Mouse (Mus musculus) adrenal gland, postnatal 14 days (tissue): ENCODE measurements at regions not wholly inside any gene's neighbourhood (a gene's known extent, or its start where the extent isn't known, plus 50 kb on each side); places are given as distances from the start of the nearest gene placed in this dataset.
"Not testable (repeated sequence)": the region's sequence is repeated elsewhere in the genome, so short reads cannot be mapped to it uniquely, and the experiment has no call there.

Experiments used
- DNase-seq: peaks from one replicate; pipeline ENCODE4 v3.0.0; 2021; ENCODE audit warnings: mixed read lengths

GRCm38 (mm10) chr13:72184116-72184845, 220.8 kb upstream of the Irx1 start:
- no peak for DNase-seq

GRCm38 (mm10) chr13:72184846-72185118, 221.3 kb upstream of the Irx1 start:
- DNase-seq: no peak

GRCm38 (mm10) chr13:72195881-72196280, 232.4 kb upstream of the Irx1 start:
- DNase-seq: no peak

GRCm38 (mm10) chr13:72198341-72199105, 235.0 kb upstream of the Irx1 start:
- DNase-seq: no peak

GRCm38 (mm10) chr13:72209518-72209917, 246.0 kb upstream of the Irx1 start:
- no peak for DNase-seq

GRCm38 (mm10) chr13:72209946-72210456, 246.5 kb upstream of the Irx1 start:
- peak; percentile 15 for DNase-seq

GRCm38 (mm10) chr13:72210474-72211309, 247.2 kb upstream of the Irx1 start:
- no peak for DNase-seq

GRCm38 (mm10) chr13:72211716-72212115, 248.2 kb upstream of the Irx1 start:
- DNase-seq: no peak

- no peak for DNase-seq
Observed at GRCm38 (mm10) chr13:72212747-72213146, 249.2 kb upstream of the Irx1 start.

- no peak for DNase-seq
Observed at GRCm38 (mm10) chr13:72219329-72219728, 255.8 kb upstream of the Irx1 start.

- no peak for DNase-seq
Observed at GRCm38 (mm10) chr13:72227102-72227501, 263.6 kb upstream of the Irx1 start.

GRCm38 (mm10) chr13:72231032-72231591, 267.6 kb upstream of the Irx1 start:
- no peak for DNase-seq

- DNase-seq: no peak
Observed at GRCm38 (mm10) chr13:72232080-72232479, 268.6 kb upstream of the Irx1 start.

GRCm38 (mm10) chr13:72241919-72242318, 278.4 kb upstream of the Irx1 start:
- DNase-seq: no peak

GRCm38 (mm10) chr13:72250419-72250818, 286.9 kb upstream of the Irx1 start:
- no peak for DNase-seq

GRCm38 (mm10) chr13:72253242-72253641, 289.7 kb upstream of the Irx1 start:
- DNase-seq: not testable (repeated sequence)

GRCm38 (mm10) chr13:72258794-72259193, 295.3 kb upstream of the Irx1 start:
- no peak for DNase-seq

GRCm38 (mm10) chr13:72264416-72264815, 300.9 kb upstream of the Irx1 start:
- no peak for DNase-seq

- DNase-seq: no peak
Observed at GRCm38 (mm10) chr13:72265116-72265515, 301.6 kb upstream of the Irx1 start.

- no peak for DNase-seq
Observed at GRCm38 (mm10) chr13:72265650-72266049, 302.1 kb upstream of the Irx1 start.

- DNase-seq: no peak
Observed at GRCm38 (mm10) chr13:72266174-72266768, 302.7 kb upstream of the Irx1 start.

GRCm38 (mm10) chr13:72280343-72280742, 316.8 kb upstream of the Irx1 start:
- DNase-seq: no peak
